Mouse (Mus musculus): ENCODE data around the gene Myo1h. TPM values are rescaled to one million over a fixed set of nuclear protein-coding genes. Genes with fewer than 3 reads are reported as not detected.

The Myo1h gene
- polyA plus RNA-seq, 1 experiment from 2014 or later: 0.96 TPM

DNA sequence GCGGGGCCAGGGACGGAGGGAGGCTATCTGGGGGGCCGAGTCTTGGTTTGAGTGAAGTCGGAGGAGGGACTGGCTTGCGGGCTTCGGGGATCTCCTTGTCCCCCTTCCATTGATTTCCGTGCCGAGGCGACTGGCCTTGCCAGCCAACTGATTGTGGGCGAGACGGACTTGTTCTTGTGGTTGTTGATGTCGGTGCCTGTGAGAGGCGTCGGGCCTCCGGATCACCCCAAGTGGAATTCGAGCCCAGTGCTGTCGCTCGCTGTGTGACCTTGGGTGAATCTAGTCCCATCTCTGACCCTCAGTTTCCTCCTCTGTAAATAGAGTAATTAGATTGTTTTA lies 92.0 kb downstream of the Myo1h start:
- no peaks in the 10 kb centered on the region; the same call in 1 of the 2 replicates for H3K4me1 ChIP-seq (replicated peaks; ENCODE audit: control insufficient read depth, insufficient read depth, low read length)
- ATAC-seq (ENCODE audit: low FRiP score) (0 out of 2 replicates have a peak, but pooled peaks have one; percentile 3), DNase-seq (ENCODE audit: low spot score) (no peak)
- under 1% methylated on average over 18 of the region's 18 CpGs for WGBS
- H3K9me3 ChIP-seq (ENCODE audit: control insufficient read depth, low read length): no peaks in the 10 kb centered on the region
- H3K27me3 ChIP-seq (ENCODE audit: control insufficient read depth, insufficient read depth, low read length): no peaks in the 10 kb centered on the region
- peak overlapping the region; percentile 91 for H3K9ac ChIP-seq (ENCODE audit: low read depth, low read length)
- peak overlapping the region; percentile 83 for H3K4me2 ChIP-seq (replicated peaks; ENCODE audit: low read depth, low read length)
- H3K4me3 ChIP-seq (ENCODE audit: low read depth, low read length): peak overlapping the region; percentile 73
- H3K36me3 ChIP-seq (ENCODE audit: control insufficient read depth, insufficient read depth, low read length): no peaks in the 10 kb centered on the region; the same call in 1 of the 2 replicates
- peak overlapping the region; percentile 84 for H3K27ac ChIP-seq (ENCODE audit: low read depth, low read length)

GRCm38 (mm10) chr5:114383184-114383904 lies 94.4 kb downstream of the Myo1h start:
- DNase-seq (ENCODE audit: low spot score): peak; percentile 58
- Histone ChIP-seq H3K27ac (ENCODE audit: low read depth, low read length) (no peak overlapping the region), H3K4me2 (replicated peaks; ENCODE audit: low read depth, low read length) (no peak overlapping the region), H3K27me3 (ENCODE audit: control insufficient read depth, insufficient read depth, low read length) (no peaks in the 10 kb centered on the region), H3K4me1 (replicated peaks; ENCODE audit: control insufficient read depth, insufficient read depth, low read length) (no peaks in the 10 kb centered on the region), H3K9me3 (ENCODE audit: control insufficient read depth, low read length) (no peaks in the 10 kb centered on the region), H3K36me3 (ENCODE audit: control insufficient read depth, insufficient read depth, low read length) (peaks cover 4% of the 10 kb centered on the region; the same call in 1 of the 2 replicates), H3K4me3 (ENCODE audit: low read depth, low read length) (no peak overlapping the region), H3K9ac (ENCODE audit: low read depth, low read length) (no peak overlapping the region)
- no peak for ATAC-seq (ENCODE audit: low FRiP score)
- 80% methylated on average over 9 of the region's 9 CpGs for WGBS

GRCm38 (mm10) chr5:114384448-114384847 lies 95.5 kb downstream of the Myo1h start:
- H3K27me3 ChIP-seq (ENCODE audit: control insufficient read depth, insufficient read depth, low read length): no peaks in the 10 kb centered on the region
- ATAC-seq (ENCODE audit: low FRiP score): no peak
- WGBS: 94% methylated on average over 8 of the region's 8 CpGs
- H3K4me2 ChIP-seq (replicated peaks; ENCODE audit: low read depth, low read length): no peak overlapping the region
- no peak overlapping the region for H3K27ac ChIP-seq (ENCODE audit: low read depth, low read length)
- H3K9me3 ChIP-seq (ENCODE audit: control insufficient read depth, low read length): no peaks in the 10 kb centered on the region
- no peak overlapping the region for H3K4me3 ChIP-seq (ENCODE audit: low read depth, low read length)
- peaks cover 10% of the 10 kb centered on the region for H3K36me3 ChIP-seq (ENCODE audit: control insufficient read depth, insufficient read depth, low read length)
- no peak for DNase-seq (ENCODE audit: low spot score)
- H3K4me1 ChIP-seq (replicated peaks; ENCODE audit: control insufficient read depth, insufficient read depth, low read length): no peaks in the 10 kb centered on the region
- no peak overlapping the region for H3K9ac ChIP-seq (ENCODE audit: low read depth, low read length)

DNA sequence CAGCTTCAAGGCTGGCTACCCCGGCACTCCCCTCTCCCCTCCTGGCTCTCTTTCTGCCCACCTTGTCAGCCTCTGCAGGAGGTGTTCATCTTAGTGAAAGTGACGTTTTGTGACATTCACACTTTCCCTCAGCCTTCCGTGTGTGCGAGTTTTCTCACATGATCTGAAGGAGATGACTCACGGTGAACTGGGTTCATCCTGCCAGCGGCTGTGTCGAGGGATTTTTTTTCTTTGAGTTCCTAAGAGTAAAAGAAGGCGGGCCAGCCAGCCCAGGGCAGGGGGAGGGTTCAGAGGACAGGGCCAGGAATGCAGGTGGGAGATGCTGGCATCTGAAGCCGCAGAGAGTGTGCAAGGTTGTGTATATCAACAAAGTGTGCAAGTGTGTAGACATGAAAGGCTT lies 104.2 kb downstream of the Myo1h start:
- Histone ChIP-seq H3K4me2 (replicated peaks; ENCODE audit: low read depth, low read length) (no peak overlapping the region), H3K9ac (ENCODE audit: low read depth, low read length) (no peak overlapping the region), H3K4me1 (replicated peaks; ENCODE audit: control insufficient read depth, insufficient read depth, low read length) (no peaks in the 10 kb centered on the region), H3K27me3 (ENCODE audit: control insufficient read depth, insufficient read depth, low read length) (no peaks in the 10 kb centered on the region), H3K9me3 (ENCODE audit: control insufficient read depth, low read length) (no peaks in the 10 kb centered on the region), H3K4me3 (ENCODE audit: low read depth, low read length) (no peak overlapping the region), H3K36me3 (ENCODE audit: control insufficient read depth, insufficient read depth, low read length) (peaks cover 24% of the 10 kb centered on the region), H3K27ac (ENCODE audit: low read depth, low read length) (no peak overlapping the region)
- ATAC-seq (ENCODE audit: low FRiP score): no peak
- WGBS: 88% methylated on average over 9 of the region's 9 CpGs
- no peak for DNase-seq (ENCODE audit: low spot score)

- Histone ChIP-seq H3K4me2 (replicated peaks; ENCODE audit: low read depth, low read length) (no peak overlapping the region), H3K9ac (ENCODE audit: low read depth, low read length) (no peak overlapping the region), H3K9me3 (ENCODE audit: control insufficient read depth, low read length) (no peaks in the 10 kb centered on the region), H3K4me3 (ENCODE audit: low read depth, low read length) (no peak overlapping the region), H3K36me3 (ENCODE audit: control insufficient read depth, insufficient read depth, low read length) (peaks cover 29% of the 10 kb centered on the region; the same call in 1 of the 2 replicates), H3K27ac (ENCODE audit: low read depth, low read length) (no peak overlapping the region), H3K4me1 (replicated peaks; ENCODE audit: control insufficient read depth, insufficient read depth, low read length) (no peaks in the 10 kb centered on the region), H3K27me3 (ENCODE audit: control insufficient read depth, insufficient read depth, low read length) (no peaks in the 10 kb centered on the region)
- 87% methylated on average over 14 of the region's 14 CpGs for WGBS
- DNase-seq (ENCODE audit: low spot score) (no peak), ATAC-seq (ENCODE audit: low FRiP score) (no peak)
These were observed 117.6 kb downstream of the Myo1h start for GRCm38 (mm10) chr5:114406592-114406991.

DNA sequence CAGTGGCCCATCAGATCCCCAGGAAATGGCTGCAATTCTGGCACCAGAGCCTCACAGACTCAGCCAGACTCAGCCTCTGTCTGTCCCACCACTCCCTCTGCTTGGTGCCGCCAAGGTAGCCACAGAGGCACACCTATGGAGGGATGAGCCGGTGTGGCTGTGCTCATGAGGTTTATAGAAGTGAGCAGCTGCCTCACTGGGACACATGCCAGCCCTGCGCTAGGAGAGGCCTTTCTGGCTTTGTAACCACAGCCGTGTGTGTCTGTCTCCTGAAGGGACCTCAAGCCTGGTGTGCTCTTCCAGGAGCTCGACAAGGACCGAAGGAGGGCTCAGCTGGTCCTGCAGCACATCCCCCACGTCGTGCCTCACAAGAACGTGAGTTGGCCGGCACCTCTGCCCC lies 118.3 kb downstream of the Myo1h start:
- DNase-seq (ENCODE audit: low spot score) (no peak), ATAC-seq (ENCODE audit: low FRiP score) (no peak)
- WGBS: 95% methylated on average over 10 of the region's 10 CpGs
- H3K9me3 ChIP-seq (ENCODE audit: control insufficient read depth, low read length): no peaks in the 10 kb centered on the region
- H3K9ac ChIP-seq (ENCODE audit: low read depth, low read length): no peak overlapping the region
- H3K36me3 ChIP-seq (ENCODE audit: control insufficient read depth, insufficient read depth, low read length): peaks cover 30% of the 10 kb centered on the region; the same call in 1 of the 2 replicates
- H3K4me2 ChIP-seq (replicated peaks; ENCODE audit: low read depth, low read length): no peak overlapping the region
- H3K4me3 ChIP-seq (ENCODE audit: low read depth, low read length): no peak overlapping the region
- H3K4me1 ChIP-seq (replicated peaks; ENCODE audit: control insufficient read depth, insufficient read depth, low read length): no peaks in the 10 kb centered on the region
- no peak overlapping the region for H3K27ac ChIP-seq (ENCODE audit: low read depth, low read length)
- no peaks in the 10 kb centered on the region for H3K27me3 ChIP-seq (ENCODE audit: control insufficient read depth, insufficient read depth, low read length)

GRCm38 (mm10) chr5:114407810-114408209 lies 118.8 kb downstream of the Myo1h start:
- Histone ChIP-seq H3K27me3 (ENCODE audit: control insufficient read depth, insufficient read depth, low read length) (no peaks in the 10 kb centered on the region), H3K4me3 (ENCODE audit: low read depth, low read length) (no peak overlapping the region), H3K36me3 (ENCODE audit: control insufficient read depth, insufficient read depth, low read length) (peaks cover 28% of the 10 kb centered on the region; the same call in 1 of the 2 replicates), H3K27ac (ENCODE audit: low read depth, low read length) (no peak overlapping the region), H3K9me3 (ENCODE audit: control insufficient read depth, low read length) (no peaks in the 10 kb centered on the region), H3K4me2 (replicated peaks; ENCODE audit: low read depth, low read length) (no peak overlapping the region), H3K9ac (ENCODE audit: low read depth, low read length) (no peak overlapping the region), H3K4me1 (replicated peaks; ENCODE audit: control insufficient read depth, insufficient read depth, low read length) (no peaks in the 10 kb centered on the region)
- DNase-seq (ENCODE audit: low spot score): no peak
- ATAC-seq (ENCODE audit: low FRiP score): no peak
- 96% methylated on average over 9 of the region's 9 CpGs for WGBS

- H3K9me3 ChIP-seq (ENCODE audit: control insufficient read depth, low read length): no peaks in the 10 kb centered on the region
- 93% methylated on average over 11 of the region's 11 CpGs for WGBS
- no peak overlapping the region for H3K9ac ChIP-seq (ENCODE audit: low read depth, low read length)
- ATAC-seq (ENCODE audit: low FRiP score) (no peak), DNase-seq (ENCODE audit: low spot score) (no peak)
- no peaks in the 10 kb centered on the region for H3K4me1 ChIP-seq (replicated peaks; ENCODE audit: control insufficient read depth, insufficient read depth, low read length)
- peaks cover 29% of the 10 kb centered on the region; the same call in 1 of the 2 replicates for H3K36me3 ChIP-seq (ENCODE audit: control insufficient read depth, insufficient read depth, low read length)
- H3K27ac ChIP-seq (ENCODE audit: low read depth, low read length): no peak overlapping the region
- no peaks in the 10 kb centered on the region for H3K27me3 ChIP-seq (ENCODE audit: control insufficient read depth, insufficient read depth, low read length)
- H3K4me2 ChIP-seq (replicated peaks; ENCODE audit: low read depth, low read length): no peak overlapping the region
- H3K4me3 ChIP-seq (ENCODE audit: low read depth, low read length): no peak overlapping the region
These were observed 119.9 kb downstream of the Myo1h start for GRCm38 (mm10) chr5:114408846-114409245.

- Histone ChIP-seq H3K27me3 (ENCODE audit: control insufficient read depth, insufficient read depth, low read length) (no peaks in the 10 kb centered on the region), H3K9me3 (ENCODE audit: control insufficient read depth, low read length) (no peaks in the 10 kb centered on the region), H3K9ac (ENCODE audit: low read depth, low read length) (no peak overlapping the region), H3K36me3 (ENCODE audit: control insufficient read depth, insufficient read depth, low read length) (peaks cover 29% of the 10 kb centered on the region; the same call in 1 of the 2 replicates), H3K4me2 (replicated peaks; ENCODE audit: low read depth, low read length) (no peak overlapping the region), H3K27ac (ENCODE audit: low read depth, low read length) (no peak overlapping the region), H3K4me3 (ENCODE audit: low read depth, low read length) (no peak overlapping the region), H3K4me1 (replicated peaks; ENCODE audit: control insufficient read depth, insufficient read depth, low read length) (no peaks in the 10 kb centered on the region)
- WGBS: 89% methylated on average over 13 of the region's 13 CpGs
- no peak for ATAC-seq (ENCODE audit: low FRiP score)
- no peak for DNase-seq (ENCODE audit: low spot score)
These were observed 121.5 kb downstream of the Myo1h start for GRCm38 (mm10) chr5:114410429-114410828.
